Mouse (Mus musculus) urinary bladder, postnatal 14 days (tissue): ENCODE data around the gene Creb3l2.
A peak's percentile ranks its signal among the peaks of the same experiment; 100 is the strongest.
"Not testable (repeated sequence)": the region's sequence is repeated elsewhere in the genome, so short reads cannot be mapped to it uniquely, and the experiment has no call there.

Experiments used
- DNase-seq: peaks from one replicate; pipeline ENCODE4 v3.0.0; 2021; ENCODE audit warnings: low spot score

Creb3l2 gene

GRCm38 (mm10) chr6:37442041-37442667 is at the start of gene Creb3l2:
TSS of gene Creb3l2 (minus strand) at chr6:37442146.
- peak; percentile 97 for DNase-seq

DNA sequence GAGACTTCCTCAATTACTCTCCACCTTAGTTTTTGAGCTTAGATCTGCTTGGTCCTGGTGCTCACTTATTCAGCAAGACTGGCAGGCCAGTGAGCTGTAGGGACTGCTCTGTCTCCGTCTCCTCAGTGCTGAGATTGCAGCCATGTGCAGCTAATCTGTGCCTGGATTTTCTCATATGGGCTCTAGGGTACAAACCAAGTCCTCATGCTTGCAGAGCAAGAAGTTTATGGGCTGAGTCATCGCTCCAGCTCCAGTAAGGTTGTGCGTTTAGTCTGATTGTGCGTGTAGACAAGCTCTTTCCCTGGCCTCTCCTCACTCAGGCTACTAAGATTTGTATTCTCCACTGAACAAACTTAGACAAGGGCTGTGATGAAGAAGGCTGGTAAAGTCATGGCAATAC is 44.6 kb upstream of the Creb3l2 start:
- peak; percentile 60 for DNase-seq

DNA sequence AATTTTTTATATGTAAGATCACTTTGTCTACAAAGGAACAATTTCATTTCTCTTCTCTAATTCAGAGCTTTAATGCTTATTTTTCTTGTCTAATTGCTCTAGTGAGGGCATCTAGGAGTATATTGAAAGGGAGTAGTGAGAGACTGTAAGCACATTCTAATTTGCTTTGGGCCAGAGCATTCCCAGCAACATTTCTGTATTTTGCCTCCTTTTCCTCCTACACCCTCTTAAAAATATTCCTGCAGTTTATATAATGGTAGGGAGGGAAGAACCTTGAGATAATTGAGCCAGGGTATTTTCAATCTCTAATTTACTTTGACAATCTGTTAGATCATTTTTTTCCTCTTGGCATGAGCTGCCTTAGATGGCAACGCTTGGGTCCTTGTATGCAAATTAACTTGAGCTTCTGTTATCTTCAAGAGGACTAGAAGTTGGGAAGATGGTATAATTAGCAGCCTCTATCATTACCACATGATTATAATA is 42.7 kb upstream of the Creb3l2 start:
- DNase-seq: no peak

DNA sequence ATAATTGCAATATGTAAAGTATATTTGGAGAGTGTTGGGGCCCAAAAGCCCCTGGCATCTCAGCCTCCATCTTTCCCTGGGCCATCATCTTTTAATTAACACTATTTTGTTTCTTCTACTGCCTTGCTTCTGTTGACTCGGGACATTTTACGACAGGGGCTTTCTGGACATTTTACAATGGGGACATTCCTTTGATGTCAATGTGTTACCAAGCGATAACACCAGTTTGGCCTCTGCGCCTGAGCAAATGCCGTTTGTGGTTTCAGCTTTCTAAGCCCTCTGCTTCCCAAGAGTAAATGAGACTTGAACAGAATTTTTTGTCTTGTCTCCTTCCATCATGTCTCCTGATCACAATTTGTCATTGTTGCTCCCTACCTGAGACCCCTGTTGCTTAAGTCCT is 41.3 kb upstream of the Creb3l2 start:
- no peak for DNase-seq

GRCm38 (mm10) chr6:37481147-37481546 is 39.2 kb upstream of the Creb3l2 start:
- no peak for DNase-seq

DNA sequence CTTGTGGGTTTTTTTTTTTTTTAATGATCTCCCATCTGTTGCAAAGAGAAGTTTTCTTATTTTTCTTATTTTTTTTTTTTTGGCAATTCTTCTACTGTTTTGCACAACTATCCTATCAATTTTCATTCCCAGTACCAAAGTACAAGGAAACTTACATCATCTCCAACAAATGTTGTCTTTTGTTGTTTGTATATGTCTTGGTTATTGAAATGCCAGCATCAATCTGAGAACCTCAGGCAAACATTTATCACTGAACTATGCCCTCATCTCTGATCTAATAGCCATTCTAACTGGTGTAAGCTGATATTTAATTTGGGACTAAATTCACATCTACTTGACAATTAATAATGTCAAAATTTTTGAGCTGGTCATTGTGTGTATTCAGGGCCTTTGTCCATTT is 38.1 kb upstream of the Creb3l2 start:
- DNase-seq: no peak

DNA sequence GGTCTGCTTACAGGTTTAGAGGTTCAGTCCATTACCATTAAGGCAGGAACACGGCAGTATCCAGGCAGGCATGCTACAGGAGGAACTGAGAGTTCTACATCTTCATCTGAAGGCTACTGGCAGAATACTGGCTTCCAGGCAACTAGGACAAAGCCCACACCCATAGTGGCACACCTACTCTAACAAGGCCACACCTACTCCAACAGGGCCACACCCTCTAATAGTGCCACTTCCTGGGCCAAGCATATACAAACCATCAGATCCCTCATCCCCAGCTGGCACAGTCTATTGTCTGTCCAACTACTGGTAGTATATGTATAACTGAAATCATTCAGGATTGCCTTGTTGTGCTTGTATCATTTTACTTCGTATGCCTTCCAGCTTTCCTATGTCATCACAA is 36.5 kb upstream of the Creb3l2 start:
- DNase-seq: no peak

- DNase-seq: peak; percentile 43
Observed at GRCm38 (mm10) chr6:37473674-37474342, 31.9 kb upstream of the Creb3l2 start.

GRCm38 (mm10) chr6:37470216-37470615 is 28.3 kb upstream of the Creb3l2 start:
- DNase-seq: no peak

GRCm38 (mm10) chr6:37465847-37466246 is 23.9 kb upstream of the Creb3l2 start:
- DNase-seq: no peak

DNA sequence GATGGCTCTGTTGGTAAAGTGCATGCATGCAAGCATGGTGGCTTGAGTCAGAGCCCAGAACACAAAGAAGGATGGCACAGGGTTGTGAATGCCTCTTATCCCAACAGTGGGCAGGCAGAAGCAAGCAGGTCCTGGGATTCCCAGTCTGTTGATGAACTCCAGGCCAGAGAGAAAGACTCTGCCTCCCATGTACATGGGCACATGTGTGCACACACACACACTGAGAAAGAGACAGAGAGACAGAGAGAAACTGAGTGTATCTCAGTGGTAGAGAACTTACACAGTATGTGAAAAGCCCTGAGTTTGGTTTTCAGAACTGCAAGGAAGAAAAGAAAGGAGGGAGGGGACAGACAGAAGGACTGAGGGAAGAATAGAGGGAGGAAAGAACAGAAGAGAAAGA is 23.4 kb upstream of the Creb3l2 start:
- no peak for DNase-seq

GRCm38 (mm10) chr6:37464585-37464984 is 22.6 kb upstream of the Creb3l2 start:
- no peak for DNase-seq

- peak; percentile 41 for DNase-seq
Observed at GRCm38 (mm10) chr6:37463517-37464482, 21.9 kb upstream of the Creb3l2 start.

- DNase-seq: no peak
Observed at GRCm38 (mm10) chr6:37460681-37461080, 18.7 kb upstream of the Creb3l2 start.

DNA sequence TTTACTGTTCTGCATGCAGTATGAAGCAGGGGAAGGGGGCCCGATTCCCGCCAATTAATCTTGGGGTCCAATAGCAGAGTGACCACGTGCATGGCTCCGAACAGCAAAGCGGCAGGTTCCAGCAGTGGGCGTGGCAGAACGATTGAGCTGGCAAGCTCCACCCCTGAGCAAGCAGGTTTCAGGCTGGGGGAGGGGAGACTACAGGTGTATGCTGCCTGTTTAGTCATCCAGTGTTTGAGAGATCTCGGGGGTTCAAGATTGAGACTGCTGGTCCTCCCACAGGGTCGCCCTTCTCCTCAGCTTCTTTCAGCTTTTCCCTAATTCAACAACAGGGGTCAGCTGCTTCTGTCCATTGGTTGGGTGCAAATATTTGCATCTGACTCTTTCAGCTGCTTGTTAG is 17.7 kb upstream of the Creb3l2 start:
- not testable (repeated sequence) for DNase-seq

GRCm38 (mm10) chr6:37457990-37458655 is 16.2 kb upstream of the Creb3l2 start:
- DNase-seq: no peak

DNA sequence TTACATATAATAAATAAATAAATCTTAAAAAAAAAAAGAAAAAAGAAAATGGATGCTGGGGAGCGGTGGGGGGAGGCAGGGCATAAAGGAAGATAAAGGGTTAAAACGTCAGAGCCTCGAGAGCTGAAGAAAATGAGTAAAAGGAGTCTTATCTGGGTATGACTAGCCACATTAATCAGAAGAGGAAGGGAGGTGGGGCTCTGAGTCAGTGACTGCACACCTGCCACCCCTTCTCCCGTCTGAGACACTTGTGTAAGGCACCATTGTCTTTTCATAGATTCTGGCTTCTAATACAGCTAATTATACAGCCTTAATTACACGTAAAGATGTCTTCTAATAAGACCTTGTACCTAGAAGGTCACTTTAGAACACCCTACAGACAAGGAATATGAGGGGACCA is 13.6 kb upstream of the Creb3l2 start:
- no peak for DNase-seq

DNA sequence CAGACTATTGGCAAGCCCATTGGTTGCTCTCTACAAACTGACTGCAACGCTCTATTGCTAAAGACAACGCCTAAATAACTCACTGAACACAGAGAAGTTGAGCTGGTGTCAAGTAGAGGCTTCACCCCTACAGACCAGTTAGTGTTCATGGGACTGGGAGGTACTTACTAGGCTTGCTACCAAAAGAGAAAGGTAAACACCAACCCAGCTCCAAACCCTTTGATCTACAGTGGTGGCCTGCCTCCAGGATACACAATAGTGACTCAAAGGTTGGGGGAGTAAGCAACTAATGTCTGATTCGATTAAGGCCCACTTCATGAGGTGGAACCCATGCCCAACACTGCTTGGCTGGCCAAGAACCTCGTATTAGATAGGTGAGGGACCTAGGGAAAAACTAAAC is 11.1 kb upstream of the Creb3l2 start:
- no peak for DNase-seq

DNA sequence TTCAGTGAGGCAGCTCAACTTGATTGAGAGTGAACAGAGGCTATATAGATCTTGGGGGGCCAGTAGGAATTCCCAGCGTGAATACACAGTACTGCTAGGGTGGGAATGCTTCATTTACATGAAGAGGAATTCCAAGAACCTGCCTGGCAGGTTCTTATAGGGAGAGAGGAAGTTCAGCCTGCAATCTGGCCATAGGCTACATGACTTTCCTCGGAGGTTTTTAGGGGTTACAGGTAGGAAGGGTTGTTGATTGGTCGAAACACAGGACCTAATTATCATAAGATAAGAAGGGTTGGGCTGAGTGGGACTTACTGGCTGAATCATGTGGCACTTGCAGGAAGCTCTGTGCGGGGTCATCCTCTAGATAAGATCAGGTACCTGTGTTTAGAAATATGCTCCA is 9.7 kb upstream of the Creb3l2 start:
- DNase-seq: no peak

GRCm38 (mm10) chr6:37447704-37448466 is 5.9 kb upstream of the Creb3l2 start:
- peak; percentile 77 for DNase-seq

DNA sequence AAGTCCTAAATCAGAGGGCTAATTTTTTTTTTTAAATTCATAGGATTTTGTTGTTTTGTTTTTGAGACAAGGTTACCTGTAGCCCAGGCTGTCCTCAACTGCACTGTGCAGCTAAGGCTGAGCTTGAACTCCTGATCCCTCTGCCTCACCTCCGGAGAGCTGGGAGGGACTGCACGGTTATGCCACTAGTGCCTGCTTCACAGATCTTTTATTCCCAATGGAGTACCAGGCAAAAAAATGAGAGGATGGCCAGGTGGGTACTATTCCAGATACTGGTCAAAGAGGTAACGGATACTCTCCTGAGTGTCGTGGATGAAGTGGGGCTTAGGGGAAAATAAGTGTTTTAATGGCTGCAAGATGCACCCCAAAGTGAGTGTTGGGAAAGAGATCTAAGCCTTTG is 835 bp upstream of the Creb3l2 start:
- DNase-seq: no peak
